Mouse (Mus musculus): ENCODE measurements around the gene Nrxn2. TPM values are rescaled to one million over a fixed set of nuclear protein-coding genes. Genes with fewer than 3 reads are reported as not detected.

Nrxn2 gene
- total RNA-seq, 1 experiment, result 9.5 TPM

- no peaks in the 10 kb centered on the region for H3K36me3 ChIP-seq (ENCODE audit: control insufficient read depth, insufficient read depth, low read length, poor library complexity, severe bottlenecking)
- H3K9me3 ChIP-seq (ENCODE audit: control insufficient read depth, insufficient read depth, low read depth, low read length), result no peaks in the 10 kb centered on the region
- no peak for DNase-seq (ENCODE audit: low read depth, low spot score)
- in situ Hi-C loops (cut with MboI; ENCODE audit: low sequenced_read_pairs in 2 of 2, unreplicated experiment in 2 of 2), result no loop called here
- no peak overlapping the region for H3K27ac ChIP-seq (ENCODE audit: insufficient read depth, low read depth, low read length, poor library complexity, severe bottlenecking)
- H3K9ac ChIP-seq (ENCODE audit: insufficient read depth, low read depth, low read length, poor library complexity, severe bottlenecking), result no peak overlapping the region
- TF ChIP-seq ZNF384 (IDR thresholded peaks at IDR 0.05; ENCODE audit: low read depth, low read length), result no peak
- TF ChIP-seq MAFK (IDR thresholded peaks at IDR 0.05; ENCODE audit: insufficient read depth, low read depth, low read length), result no peak
- TF ChIP-seq CHD2 (IDR thresholded peaks at IDR 0.05; ENCODE audit: low read depth, low read length), result no peak
- no peak for TF ChIP-seq HCFC1 (IDR thresholded peaks at IDR 0.05; ENCODE audit: borderline replicate concordance, insufficient read depth, low read length)
- TF ChIP-seq ZC3H11A (IDR thresholded peaks at IDR 0.05; ENCODE audit: borderline replicate concordance, low read depth, low read length), result no peak
- H3K4me3 ChIP-seq (ENCODE audit: insufficient read depth in 1 of 2, low read depth in 1 of 2, low read length in 2 of 2, poor library complexity in 1 of 2, severe bottlenecking in 1 of 2), result no peak overlapping the region
- peaks cover 6 to 29% of the 10 kb centered on the region in 2 experiments for H3K4me1 ChIP-seq (ENCODE audit: control insufficient read depth in 2 of 2, insufficient read depth in 2 of 2, low read length in 2 of 2, poor library complexity in 1 of 2)
These were observed 32.3 kb upstream of the Nrxn2 start for GRCm38 (mm10) chr19:6386234-6386633.

- H3K27ac ChIP-seq (ENCODE audit: insufficient read depth, low read depth, low read length, poor library complexity, severe bottlenecking), result no peak overlapping the region
- no peaks in the 10 kb centered on the region for H3K9me3 ChIP-seq (ENCODE audit: control insufficient read depth, insufficient read depth, low read depth, low read length)
- no peak overlapping the region for H3K9ac ChIP-seq (ENCODE audit: insufficient read depth, low read depth, low read length, poor library complexity, severe bottlenecking)
- TF ChIP-seq ZC3H11A (IDR thresholded peaks at IDR 0.05; ENCODE audit: borderline replicate concordance, low read depth, low read length) (no peak), CHD2 (IDR thresholded peaks at IDR 0.05; ENCODE audit: low read depth, low read length) (no peak)
- peaks cover 6 to 29% of the 10 kb centered on the region in 2 experiments for H3K4me1 ChIP-seq (ENCODE audit: control insufficient read depth in 2 of 2, insufficient read depth in 2 of 2, low read length in 2 of 2, poor library complexity in 1 of 2)
- DNase-seq (ENCODE audit: low read depth, low spot score), result no peak
- no peaks in the 10 kb centered on the region for H3K36me3 ChIP-seq (ENCODE audit: control insufficient read depth, insufficient read depth, low read length, poor library complexity, severe bottlenecking)
- in situ Hi-C loops (cut with MboI; ENCODE audit: low sequenced_read_pairs in 2 of 2, unreplicated experiment in 2 of 2), result no loop called here
- no peak overlapping the region for H3K4me3 ChIP-seq (ENCODE audit: insufficient read depth in 1 of 2, low read depth in 1 of 2, low read length in 2 of 2, poor library complexity in 1 of 2, severe bottlenecking in 1 of 2)
These were observed 30.5 kb upstream of the Nrxn2 start for GRCm38 (mm10) chr19:6388006-6388405.

- no peaks in the 10 kb centered on the region for H3K36me3 ChIP-seq (ENCODE audit: control insufficient read depth, insufficient read depth, low read length, poor library complexity, severe bottlenecking)
- DNase-seq (ENCODE audit: low read depth, low spot score), result peak; percentile 73
- peak overlapping the region; percentile 17; the same call in 1 of the 2 replicates for H3K27ac ChIP-seq (ENCODE audit: insufficient read depth, low read depth, low read length, poor library complexity, severe bottlenecking)
These were observed 28.7 kb upstream of the Nrxn2 start for GRCm38 (mm10) chr19:6389803-6390202.

GRCm38 (mm10) chr19:6390251-6390650 lies 28.3 kb upstream of the Nrxn2 start:
- peak overlapping the region in 1 of 2 experiments; percentile 68; a peak in 2 of 4 replicates for H3K4me3 ChIP-seq (ENCODE audit: insufficient read depth in 1 of 2, low read depth in 1 of 2, low read length in 2 of 2, poor library complexity in 1 of 2, severe bottlenecking in 1 of 2)
- no peak for DNase-seq (ENCODE audit: low read depth, low spot score)
- H3K4me1 ChIP-seq (ENCODE audit: control insufficient read depth in 2 of 2, insufficient read depth in 2 of 2, low read length in 2 of 2, poor library complexity in 1 of 2), result peaks cover 6 to 18% of the 10 kb centered on the region in 2 experiments
- TF ChIP-seq HCFC1 (IDR thresholded peaks at IDR 0.05; ENCODE audit: borderline replicate concordance, insufficient read depth, low read length) (no peak), ZNF384 (IDR thresholded peaks at IDR 0.05; ENCODE audit: low read depth, low read length) (no peak), ZC3H11A (IDR thresholded peaks at IDR 0.05; ENCODE audit: borderline replicate concordance, low read depth, low read length) (no peak), MAFK (IDR thresholded peaks at IDR 0.05; ENCODE audit: insufficient read depth, low read depth, low read length) (no peak), CHD2 (IDR thresholded peaks at IDR 0.05; ENCODE audit: low read depth, low read length) (no peak)
- H3K9me3 ChIP-seq (ENCODE audit: control insufficient read depth, insufficient read depth, low read depth, low read length), result no peaks in the 10 kb centered on the region
- peak overlapping the region; percentile 17; the same call in 1 of the 2 replicates for H3K9ac ChIP-seq (ENCODE audit: insufficient read depth, low read depth, low read length, poor library complexity, severe bottlenecking)
- in situ Hi-C loops (cut with MboI; ENCODE audit: low sequenced_read_pairs in 2 of 2, unreplicated experiment in 2 of 2), result no loop called here
- no peaks in the 10 kb centered on the region for H3K36me3 ChIP-seq (ENCODE audit: control insufficient read depth, insufficient read depth, low read length, poor library complexity, severe bottlenecking)
- peak overlapping the region; percentile 17; the same call in 1 of the 2 replicates for H3K27ac ChIP-seq (ENCODE audit: insufficient read depth, low read depth, low read length, poor library complexity, severe bottlenecking)

More at GRCm38 (mm10) chr19:6389803-6390202, 28.7 kb upstream of the Nrxn2 start:
- peaks cover 6 to 20% of the 10 kb centered on the region in 2 experiments for H3K4me1 ChIP-seq (ENCODE audit: control insufficient read depth in 2 of 2, insufficient read depth in 2 of 2, low read length in 2 of 2, poor library complexity in 1 of 2)
- in situ Hi-C loops (cut with MboI; ENCODE audit: low sequenced_read_pairs in 2 of 2, unreplicated experiment in 2 of 2), result no loop called here
- peak overlapping the region; percentile 68 for H3K9ac ChIP-seq (ENCODE audit: insufficient read depth, low read depth, low read length, poor library complexity, severe bottlenecking)
- H3K4me3 ChIP-seq (ENCODE audit: insufficient read depth in 1 of 2, low read depth in 1 of 2, low read length in 2 of 2, poor library complexity in 1 of 2, severe bottlenecking in 1 of 2), result peak overlapping the region; percentile 68 to 69
- TF ChIP-seq HCFC1 (IDR thresholded peaks at IDR 0.05; ENCODE audit: borderline replicate concordance, insufficient read depth, low read length) (no peak), ZC3H11A (IDR thresholded peaks at IDR 0.05; ENCODE audit: borderline replicate concordance, low read depth, low read length) (no peak)
- no peaks in the 10 kb centered on the region for H3K9me3 ChIP-seq (ENCODE audit: control insufficient read depth, insufficient read depth, low read depth, low read length)

GRCm38 (mm10) chr19:6392743-6393393 lies 25.7 kb upstream of the Nrxn2 start:
- in situ Hi-C loops (cut with MboI; ENCODE audit: low sequenced_read_pairs in 2 of 2, unreplicated experiment in 2 of 2), result no loop called here
- no peak for DNase-seq (ENCODE audit: low read depth, low spot score)
- no peaks in the 10 kb centered on the region for H3K9me3 ChIP-seq (ENCODE audit: control insufficient read depth, insufficient read depth, low read depth, low read length)

More at GRCm38 (mm10) chr19:6392743-6393393, 25.7 kb upstream of the Nrxn2 start:
- no peaks in the 10 kb centered on the region for H3K36me3 ChIP-seq (ENCODE audit: control insufficient read depth, insufficient read depth, low read length, poor library complexity, severe bottlenecking)
- no peak overlapping the region for H3K9ac ChIP-seq (ENCODE audit: insufficient read depth, low read depth, low read length, poor library complexity, severe bottlenecking)
- TF ChIP-seq MAFK (IDR thresholded peaks at IDR 0.05; ENCODE audit: insufficient read depth, low read depth, low read length), result no peak
- TF ChIP-seq ZC3H11A (IDR thresholded peaks at IDR 0.05; ENCODE audit: borderline replicate concordance, low read depth, low read length), result no peak
- TF ChIP-seq ZNF384 (IDR thresholded peaks at IDR 0.05; ENCODE audit: low read depth, low read length), result no peak
- TF ChIP-seq HCFC1 (IDR thresholded peaks at IDR 0.05; ENCODE audit: borderline replicate concordance, insufficient read depth, low read length), result no peak
- TF ChIP-seq CHD2 (IDR thresholded peaks at IDR 0.05; ENCODE audit: low read depth, low read length), result no peak
- no peak overlapping the region for H3K27ac ChIP-seq (ENCODE audit: insufficient read depth, low read depth, low read length, poor library complexity, severe bottlenecking)
- H3K4me3 ChIP-seq (ENCODE audit: insufficient read depth in 1 of 2, low read depth in 1 of 2, low read length in 2 of 2, poor library complexity in 1 of 2, severe bottlenecking in 1 of 2), result no peak overlapping the region
- H3K4me1 ChIP-seq (ENCODE audit: control insufficient read depth in 2 of 2, insufficient read depth in 2 of 2, low read length in 2 of 2, poor library complexity in 1 of 2), result peaks cover 6 to 15% of the 10 kb centered on the region in 2 experiments
